Mouse (Mus musculus) heart, postnatal 25 days (tissue): ENCODE measurements around the gene Gabbr2. TPM values are rescaled to one million over a fixed set of nuclear protein-coding genes. Genes with fewer than 3 reads are reported as not detected.

Experiments
- DNase-seq: peaks from one replicate; pipeline ENCODE4 v3.0.0; 2022; ENCODE audit warnings: low spot score
- intact Hi-C: fragments of 180-260 bp; cut with DNase I; formaldehyde crosslinking; loops from one replicate; pipeline ENCODE4 v1.15.1; 2025
- total RNA-seq, 2 experiments: library from RNA; stranded (reverse); gene quantifications; 2 replicates each; pipeline ENCODE4 v1.2.3; 2021

Gabbr2 gene
- total RNA-seq, 2 experiments from 2014 or later = 0.11 TPM; not detected in 1

DNA sequence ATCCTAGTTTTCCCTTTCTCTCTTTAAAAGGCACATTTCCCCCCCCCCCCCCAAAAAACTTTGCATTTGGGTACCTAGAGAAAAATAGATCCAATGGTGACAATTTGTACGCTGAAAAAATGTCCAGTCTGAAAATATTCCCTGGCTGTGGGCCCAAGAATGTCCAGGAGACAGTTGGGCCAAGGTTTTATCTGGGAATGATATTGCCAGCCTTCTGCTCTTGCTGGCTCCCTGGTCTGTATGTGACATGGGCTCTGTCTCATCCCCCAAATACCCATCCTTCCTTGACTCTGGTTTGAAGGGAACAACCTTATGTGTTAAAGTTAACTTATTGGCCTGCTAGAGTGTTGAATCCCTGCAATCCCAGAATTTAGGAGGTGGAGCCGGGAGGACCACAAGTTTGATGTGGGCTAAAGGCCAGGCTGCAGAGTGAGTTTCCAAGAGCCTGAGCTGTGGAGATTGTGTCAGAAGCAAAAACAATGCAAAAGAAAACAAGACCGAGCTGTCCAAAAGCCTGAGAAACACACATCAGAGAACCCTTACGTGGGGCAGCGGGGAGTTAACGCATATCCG, 247.0 kb downstream of the Gabbr2 start:
- no peak for DNase-seq
- intact Hi-C loops = no loop called here

DNA sequence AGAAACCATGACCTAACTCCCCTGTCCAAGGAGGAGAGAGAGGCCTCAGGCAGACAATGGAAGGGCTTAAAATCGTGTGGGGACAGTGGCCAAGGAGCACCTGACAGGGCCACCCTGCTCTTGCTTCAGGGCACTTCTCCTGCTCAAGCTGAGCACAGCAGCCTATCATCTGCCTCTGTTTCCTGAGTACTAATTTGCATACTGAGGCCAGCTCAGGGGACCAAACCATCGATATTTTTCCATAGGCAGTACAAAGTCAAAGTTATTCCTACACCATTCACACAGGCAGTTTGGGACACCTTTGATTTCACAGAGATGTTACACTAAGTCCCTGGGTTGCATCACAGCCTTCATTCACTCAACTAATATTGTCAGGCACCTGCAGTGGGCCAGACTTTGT, 249.1 kb downstream of the Gabbr2 start:
- DNase-seq = no peak
- intact Hi-C loops = no loop called here

DNA sequence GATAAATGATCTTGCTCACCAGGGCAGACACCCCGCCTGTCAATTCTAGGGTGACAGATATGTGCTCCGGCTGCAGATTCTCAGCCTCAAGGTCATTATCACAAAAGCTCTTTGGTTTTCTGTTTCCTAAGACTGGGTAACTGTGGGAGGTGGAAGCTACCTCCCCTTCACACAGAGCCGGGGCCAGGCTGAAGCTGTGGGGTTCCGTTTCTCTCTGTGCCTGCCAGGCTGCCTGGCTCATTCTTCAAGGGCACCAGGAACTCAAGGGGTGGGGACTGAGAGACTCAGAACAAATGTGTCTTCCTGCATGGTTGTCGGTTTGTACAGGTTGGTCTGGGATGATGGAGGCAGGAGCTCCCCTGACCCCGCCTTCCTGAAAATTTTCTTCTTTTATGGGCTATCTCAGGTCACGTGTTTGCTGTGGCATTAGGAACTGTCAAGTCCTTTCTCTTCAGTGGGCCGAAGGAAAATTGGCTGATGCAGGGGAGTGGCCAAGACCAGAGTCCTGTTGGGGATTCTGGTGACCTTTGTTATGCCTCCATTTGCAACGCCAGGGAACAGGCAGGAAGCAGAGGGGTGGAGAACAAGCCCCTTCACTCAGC, 254.7 kb downstream of the Gabbr2 start:
- intact Hi-C loops = no loop called here
- no peak for DNase-seq

DNA sequence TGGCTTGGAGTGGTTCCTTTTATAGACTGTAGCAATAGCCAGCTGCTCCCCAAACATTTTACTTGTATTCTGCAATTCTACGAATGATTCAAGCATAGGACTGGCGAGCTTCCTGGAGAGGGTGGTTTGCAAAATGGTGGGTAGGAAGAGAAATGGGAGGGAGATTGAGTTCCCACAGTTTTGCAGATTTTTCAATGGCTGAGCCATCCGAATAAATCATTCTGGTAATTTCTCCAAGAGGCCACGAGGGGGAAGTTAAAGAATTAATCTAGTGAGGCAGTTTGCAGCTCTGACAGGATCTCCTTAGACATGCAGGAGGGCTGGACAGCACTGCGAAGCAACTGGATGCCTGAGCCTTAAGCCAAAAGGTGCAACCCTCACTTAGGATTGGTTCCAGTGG, 256.8 kb downstream of the Gabbr2 start:
- no peak for DNase-seq
- intact Hi-C loops = no loop called here

DNA sequence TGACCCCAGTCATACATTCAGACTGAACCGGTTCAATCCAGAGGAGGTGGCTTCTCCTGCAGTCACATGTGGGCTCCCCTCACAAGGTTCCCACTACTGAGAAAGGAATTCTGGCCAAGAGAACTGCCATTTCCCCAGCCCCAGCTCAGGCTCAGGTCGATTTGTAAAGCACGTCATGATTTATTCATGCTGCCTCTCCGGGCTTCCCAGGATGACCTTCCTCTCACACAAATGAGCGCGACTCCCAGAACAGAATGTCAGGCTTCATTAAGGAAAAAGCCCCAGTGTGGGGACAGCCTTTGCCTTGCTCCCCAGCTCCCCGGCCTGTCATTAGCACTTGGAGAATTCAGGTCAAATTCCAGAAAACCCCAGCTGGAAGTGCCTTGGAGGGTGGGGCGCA, 260.1 kb downstream of the Gabbr2 start:
- intact Hi-C loops = no loop called here

DNA sequence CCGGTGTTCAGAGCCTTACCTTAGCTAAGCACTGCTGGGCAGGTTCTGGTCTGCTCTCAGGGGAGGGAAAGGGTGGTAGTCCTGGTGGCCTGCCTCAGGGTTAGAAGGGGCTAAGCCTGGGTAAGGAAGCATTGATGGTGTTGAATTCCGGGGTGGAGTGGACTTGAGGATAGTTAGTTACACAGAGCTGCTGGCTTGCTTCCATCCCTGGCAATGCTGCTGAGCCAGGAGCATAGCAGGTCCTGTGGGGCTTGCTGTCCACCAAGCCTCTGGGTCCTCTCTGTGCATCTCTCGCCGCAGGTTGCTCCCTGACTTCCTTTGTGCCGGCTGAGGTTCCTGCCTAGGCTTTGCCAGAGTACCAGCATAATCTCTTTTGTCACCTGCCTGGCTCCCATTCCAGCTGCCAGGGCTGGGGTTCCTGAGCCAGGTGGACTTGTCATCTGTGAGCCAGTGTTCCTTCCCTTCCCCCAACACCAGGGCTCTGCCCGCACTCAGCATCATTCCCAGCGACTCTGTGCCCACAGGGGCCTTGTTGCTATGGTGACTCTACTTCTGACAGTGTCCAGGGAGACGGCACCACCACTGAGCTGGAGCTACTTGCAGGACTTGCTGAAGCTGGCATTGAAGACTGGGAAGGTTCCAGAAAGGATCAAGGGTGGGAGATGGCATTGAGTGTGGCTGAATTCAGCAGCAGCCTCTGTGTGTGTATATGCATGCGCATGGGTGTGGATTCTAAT, 262.2 kb downstream of the Gabbr2 start:
- intact Hi-C loops = no loop called here
- DNase-seq = no peak

More for the DNA sequence above, 260.1 kb downstream of the Gabbr2 start:
- no peak for DNase-seq

DNA sequence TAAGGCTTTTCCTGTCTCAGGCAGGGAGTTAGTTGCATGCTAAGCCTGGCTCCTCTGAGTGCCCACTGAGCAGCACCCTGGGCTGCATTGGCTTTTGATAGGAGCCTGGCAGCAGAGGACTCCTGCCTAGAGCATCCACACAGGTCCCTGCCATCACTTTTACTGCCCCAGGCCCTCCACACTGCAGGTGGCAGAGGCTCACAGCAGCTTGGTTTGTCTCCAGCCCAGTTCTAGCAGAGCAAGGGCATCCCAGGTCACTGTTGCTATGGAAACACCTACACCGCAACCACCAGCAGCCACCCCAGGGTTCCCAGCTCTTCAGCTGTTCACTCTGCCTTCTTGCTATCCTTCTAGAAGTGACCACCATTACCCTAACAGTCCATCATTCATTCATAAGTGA, 263.4 kb downstream of the Gabbr2 start:
- DNase-seq = no peak
- intact Hi-C loops = no loop called here

DNA sequence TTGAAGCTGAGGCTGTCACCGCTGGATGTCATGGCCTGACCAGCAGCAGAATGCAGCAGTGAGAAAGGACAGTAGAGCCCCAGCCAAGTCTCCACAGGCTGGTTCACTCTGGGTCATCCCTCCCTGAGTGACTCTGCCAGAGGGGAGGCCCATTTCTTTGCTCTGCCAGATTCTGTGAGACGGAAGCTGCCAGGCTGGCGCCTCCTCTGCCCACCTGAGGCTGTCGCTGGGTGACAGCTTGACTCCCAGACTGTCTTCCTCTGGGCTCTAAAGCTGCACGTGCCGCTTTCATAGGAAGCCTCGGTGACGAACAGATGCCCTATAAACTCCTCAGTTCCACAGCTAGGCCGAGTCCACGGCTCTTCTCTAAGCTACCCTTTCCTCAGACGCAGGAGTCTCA, 264.5 kb downstream of the Gabbr2 start:
- no peak for DNase-seq
- intact Hi-C loops = no loop called here

DNA sequence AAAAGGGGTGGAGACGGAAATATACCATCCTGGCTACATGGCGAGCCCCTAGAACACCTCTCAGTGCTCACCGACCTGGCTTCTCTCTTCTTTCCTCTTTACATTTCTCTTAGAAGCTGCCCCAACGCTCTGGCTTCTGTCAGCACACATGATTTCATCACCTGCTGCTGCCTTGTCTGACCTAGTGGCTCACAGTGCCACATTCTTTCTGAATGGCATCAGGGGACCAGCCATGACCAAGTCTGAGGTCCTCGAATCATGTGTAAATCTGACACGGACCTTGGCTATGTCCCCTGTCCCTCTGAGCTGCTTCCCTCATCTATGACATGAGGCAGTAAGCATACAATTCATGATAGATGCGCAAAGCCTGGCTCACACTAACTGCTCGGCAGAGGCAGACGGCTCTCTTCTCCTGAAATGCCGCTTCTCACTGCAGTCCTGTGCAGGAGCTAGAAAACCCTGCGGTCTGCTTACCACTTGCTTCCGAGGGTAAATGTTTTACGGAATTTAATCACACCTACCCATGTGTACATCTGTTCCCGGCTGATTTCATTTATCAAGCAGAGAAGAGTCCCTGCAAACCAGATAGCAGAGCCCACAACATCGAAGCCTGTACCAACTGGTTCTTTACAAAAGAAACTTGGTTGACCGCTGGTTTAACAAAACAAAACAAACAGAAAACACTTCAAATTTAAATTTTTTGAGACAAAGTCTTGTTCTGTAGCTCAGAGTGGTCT, 270.7 kb downstream of the Gabbr2 start:
- intact Hi-C loops = no loop called here
- no peak for DNase-seq

DNA sequence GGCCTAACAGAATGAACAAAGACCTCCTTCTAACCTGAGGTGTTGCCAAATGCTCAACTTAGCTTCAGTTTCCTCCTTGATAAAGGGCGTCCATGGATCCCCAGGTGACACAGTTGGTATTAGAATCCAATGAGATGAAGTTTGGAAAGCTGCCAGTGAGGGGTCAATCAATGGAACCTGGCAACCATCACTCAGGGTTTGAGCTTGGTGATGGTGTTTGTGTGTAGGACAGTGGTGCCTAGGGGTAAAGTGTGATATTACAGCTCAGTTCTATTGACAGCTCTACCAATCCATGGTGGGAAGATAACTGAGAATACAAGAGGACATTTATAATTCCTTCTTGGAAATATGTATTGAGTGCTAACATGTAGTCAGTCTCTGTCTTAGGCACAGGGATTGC, 271.6 kb downstream of the Gabbr2 start:
- no peak for DNase-seq
- intact Hi-C loops = no loop called here

DNA sequence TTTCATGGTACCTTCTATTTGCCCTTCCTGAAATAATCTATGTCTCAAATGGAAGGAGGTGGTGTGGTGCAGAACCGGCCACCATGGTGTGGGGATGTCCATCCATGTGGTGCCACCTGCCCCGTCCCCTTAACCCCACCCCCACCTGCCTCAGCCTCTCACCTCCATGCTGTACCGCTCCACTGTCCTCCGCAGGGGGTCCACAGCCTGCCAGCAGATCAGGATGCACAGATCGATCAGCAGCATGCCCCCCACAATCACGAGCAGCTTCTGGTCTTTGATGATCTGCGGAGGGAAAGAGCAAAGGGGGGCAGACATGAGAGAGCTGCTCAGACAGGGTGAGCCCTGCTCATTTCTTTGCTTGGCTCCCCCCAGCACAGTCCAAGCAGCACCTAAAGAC, 273.0 kb downstream of the Gabbr2 start:
- intact Hi-C loops = no loop called here
- DNase-seq = no peak

DNA sequence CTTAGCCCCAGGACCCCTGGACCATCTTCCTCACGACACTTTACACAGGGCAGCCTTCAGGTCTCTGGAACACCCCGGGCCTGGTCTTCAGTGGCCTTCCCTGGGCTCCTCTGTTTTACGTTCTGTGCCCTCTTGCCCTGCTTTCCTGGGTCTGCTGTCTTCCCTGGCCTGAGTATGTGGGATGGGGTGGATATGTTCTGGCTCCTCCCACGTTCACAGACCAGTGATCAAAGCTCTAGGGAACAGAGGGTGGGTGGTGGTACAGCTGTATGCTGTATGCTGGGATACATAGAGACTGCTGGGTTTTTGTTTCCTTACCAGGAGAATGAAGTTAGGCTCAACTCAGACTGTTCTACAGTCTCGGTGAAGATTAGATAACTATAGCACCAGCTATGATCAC, 274.5 kb downstream of the Gabbr2 start:
- DNase-seq = no peak
- intact Hi-C loops = no loop called here

DNA sequence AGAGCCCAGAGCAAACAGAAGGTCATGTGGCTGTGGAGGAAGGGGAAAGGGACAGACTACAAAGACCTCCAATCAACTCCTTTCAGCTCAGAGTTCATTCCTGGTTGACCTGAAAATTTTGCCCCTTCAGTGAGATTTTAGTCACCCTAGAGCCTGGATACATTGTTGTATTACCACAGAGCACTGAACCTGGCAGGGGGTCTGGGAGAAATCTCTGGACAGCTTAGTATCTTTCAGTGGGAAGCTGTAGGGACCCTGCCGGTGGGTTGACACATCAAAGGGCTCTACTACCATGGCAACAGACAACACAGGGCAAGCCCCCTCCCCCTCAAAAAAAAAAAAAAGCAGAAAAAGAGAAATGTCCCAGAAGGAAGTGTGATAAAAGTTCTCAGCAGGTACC, 275.3 kb downstream of the Gabbr2 start:
- intact Hi-C loops = no loop called here
- DNase-seq = no peak

DNA sequence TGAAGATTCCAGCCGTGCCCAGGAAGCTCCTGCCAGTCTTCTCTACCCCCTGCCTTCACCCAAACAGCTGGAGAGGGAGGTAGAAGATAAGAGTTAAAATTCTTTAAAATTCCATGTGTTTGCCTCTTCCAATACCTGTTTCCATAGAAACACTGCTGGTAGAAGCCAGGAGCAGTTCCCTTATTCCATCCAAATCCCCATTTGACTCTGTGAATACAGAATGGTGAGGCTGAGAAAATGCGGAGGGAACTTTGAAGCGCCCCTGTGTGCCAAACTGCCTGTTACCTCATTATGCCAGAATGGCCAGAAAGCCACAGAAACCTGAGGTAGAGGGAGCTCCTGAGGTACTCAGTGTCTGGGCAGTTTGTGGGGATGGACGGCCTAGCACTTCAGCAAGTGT, 281.1 kb downstream of the Gabbr2 start:
- DNase-seq = no peak
- intact Hi-C loops = no loop called here

DNA sequence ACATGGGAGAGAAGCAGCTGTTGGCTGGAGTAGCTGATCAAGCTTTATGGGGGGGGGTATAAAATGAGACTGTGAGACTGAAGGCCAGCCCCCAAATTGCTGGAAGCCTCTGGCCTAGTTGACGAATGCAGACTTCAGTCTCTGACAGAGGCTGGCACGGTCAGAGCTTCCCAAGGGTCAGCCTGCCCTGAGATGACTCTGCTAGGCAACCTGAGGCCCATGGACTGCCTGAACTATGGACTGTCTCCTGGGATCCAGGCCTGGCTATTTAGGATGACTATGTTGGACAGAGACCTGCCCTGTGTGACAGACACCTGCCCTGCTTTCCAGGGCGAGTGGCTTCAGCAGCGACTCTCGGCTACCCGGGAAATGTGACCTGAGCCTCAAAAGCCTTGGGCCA, 281.7 kb downstream of the Gabbr2 start:
- DNase-seq = no peak
- intact Hi-C loops = no loop called here

DNA sequence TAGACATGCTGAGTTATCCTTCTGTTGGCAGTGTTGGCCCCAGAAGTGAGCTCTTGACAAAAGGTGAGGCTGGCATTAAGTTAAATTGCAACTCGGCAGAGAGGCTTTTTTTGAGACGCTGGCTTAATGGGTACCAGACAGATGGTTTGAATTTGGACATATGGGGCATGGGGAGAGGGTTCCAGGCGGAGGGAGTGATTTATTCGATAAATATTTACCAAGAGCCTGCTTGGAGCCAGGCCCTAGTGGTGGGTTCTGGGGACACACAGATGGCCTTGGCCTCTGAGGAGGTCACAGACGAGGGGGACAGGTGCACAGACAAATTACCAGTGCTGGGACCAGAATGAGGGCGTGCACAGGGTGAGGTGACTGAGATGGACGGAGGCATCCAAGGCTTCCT, 282.2 kb downstream of the Gabbr2 start:
- DNase-seq = no peak
- intact Hi-C loops = no loop called here

DNA sequence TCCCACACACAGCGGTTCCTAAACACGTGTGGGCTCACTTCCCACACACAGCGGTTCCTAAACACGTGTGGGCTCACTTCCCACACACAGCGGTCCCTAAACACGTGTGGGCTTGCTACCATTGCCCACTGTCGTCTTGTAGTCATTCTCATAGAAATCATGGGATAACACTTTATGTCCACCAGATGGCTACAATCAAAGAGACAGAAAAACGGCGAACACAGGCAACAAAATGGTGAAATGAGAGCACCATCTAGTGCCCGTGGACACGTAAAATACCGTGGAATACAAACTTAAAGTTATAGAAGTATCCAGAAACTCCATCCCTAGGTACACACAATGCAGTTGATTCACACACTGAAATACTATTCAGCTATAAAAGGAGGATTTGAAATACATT, 285.9 kb downstream of the Gabbr2 start:
- intact Hi-C loops = no loop called here
- no peak for DNase-seq

DNA sequence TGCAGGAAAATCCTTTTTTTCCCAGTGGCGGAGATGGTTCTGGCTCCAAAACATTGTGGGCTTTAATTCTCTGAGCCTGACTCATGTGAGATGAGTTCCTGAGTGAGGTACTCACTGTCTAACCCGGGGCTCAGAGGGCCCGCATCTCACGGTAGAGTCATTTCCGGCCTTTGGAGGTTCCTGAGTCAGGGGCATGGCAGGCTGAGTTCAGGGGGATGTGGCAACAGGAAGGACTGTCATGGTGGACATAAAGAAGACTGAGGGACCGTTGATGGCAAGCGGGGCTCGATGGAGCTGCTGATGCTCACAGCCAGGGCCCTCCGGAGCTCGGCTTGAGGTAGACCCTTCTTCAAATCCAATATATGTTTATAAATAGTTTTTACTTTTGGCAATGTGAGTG, 288.5 kb downstream of the Gabbr2 start:
- intact Hi-C loops = no loop called here
- DNase-seq = no peak

DNA sequence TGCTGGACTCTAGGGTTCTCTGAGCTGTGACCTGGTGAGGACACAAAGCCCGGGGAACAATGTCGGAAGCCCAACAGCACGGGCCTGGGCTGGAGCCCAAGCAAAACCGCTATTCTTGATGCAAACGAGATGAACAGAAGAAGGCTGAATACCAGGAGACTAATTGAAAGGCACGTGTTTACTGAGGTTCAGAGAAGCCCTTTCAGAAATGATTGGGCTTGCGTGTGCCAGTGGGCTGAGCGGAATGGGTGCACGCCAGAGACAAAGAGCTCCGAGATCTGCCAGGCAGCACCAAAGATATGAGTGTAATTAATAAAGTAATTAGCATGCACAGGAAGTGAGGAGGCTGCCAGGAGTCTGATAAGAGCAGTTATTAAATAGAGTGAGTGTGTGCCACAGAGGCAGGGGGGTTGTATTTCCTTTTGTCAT, 291.4 kb downstream of the Gabbr2 start:
- intact Hi-C loops = no loop called here
- no peak for DNase-seq

DNA sequence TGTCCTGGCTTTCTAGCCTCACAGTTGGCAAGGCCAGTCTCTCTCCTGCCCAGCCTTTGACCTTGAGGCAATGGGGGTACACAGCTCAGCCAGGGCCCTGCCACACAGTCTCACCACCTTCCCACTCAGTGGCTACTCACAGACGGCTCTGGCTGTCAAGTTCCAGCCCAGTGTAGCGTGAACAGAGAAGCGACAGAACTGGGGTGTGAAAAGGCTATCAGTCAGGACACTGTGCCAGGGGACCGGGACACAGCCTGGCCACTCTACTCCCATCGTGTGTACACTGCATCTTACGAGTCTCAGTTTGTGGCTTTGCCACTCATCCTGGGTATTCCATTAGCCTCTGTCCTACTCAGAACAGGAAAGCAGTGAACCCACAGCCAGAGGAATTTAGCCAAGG, 295.2 kb downstream of the Gabbr2 start:
- intact Hi-C loops = no loop called here

DNA sequence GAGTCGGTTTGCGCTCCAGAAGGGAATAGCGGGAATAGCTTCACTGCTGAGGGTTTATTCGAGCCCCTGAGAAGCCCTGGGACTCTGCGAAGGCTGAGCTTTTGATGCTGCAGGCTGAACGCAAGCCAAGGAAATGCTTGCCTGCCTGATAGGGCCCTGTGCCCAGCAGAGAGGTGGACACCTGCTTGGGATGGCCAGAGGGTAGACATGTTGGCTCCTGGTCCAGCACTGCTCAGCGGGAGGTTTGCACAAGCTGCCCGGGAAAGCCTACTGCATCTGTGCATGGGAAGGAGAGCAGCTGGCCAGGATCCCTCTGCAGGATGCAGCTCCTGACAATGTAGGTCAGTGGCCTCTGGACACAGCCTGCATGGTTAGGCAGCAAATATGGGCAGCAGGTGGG, 301.1 kb downstream of the Gabbr2 start:
- no peak for DNase-seq
- intact Hi-C loops = no loop called here

More for the DNA sequence above, 295.2 kb downstream of the Gabbr2 start:
- no peak for DNase-seq
